Mouse (Mus musculus): ENCODE results near the gene Wdr20.
"Not testable (repeated sequence)": the region's sequence is repeated elsewhere in the genome, so short reads cannot be mapped to it uniquely, and the experiment has no call there.

Gene Wdr20

GRCm38 (mm10) chr12:110737170-110738157 is at the start of gene Wdr20:
Wdr20 (plus strand) TSS chr12:110737944.
- Histone ChIP-seq H3K36me3 (ENCODE audit: insufficient read depth, low read length) (peaks cover 9% of the 10 kb centered on the region), H3K9me3 (ENCODE audit: low read length) (no peaks in the 10 kb centered on the region), H3K4me3 (replicated peaks; ENCODE audit: low read length) (peak within 1 kb of the TSS; percentile 97), H3K27me3 (ENCODE audit: insufficient read depth, low read length) (peaks cover 15% of the 10 kb centered on the region), H3K4me1 (replicated peaks; ENCODE audit: low read depth, low read length) (peaks cover 37% of the 10 kb centered on the region)
- TF ChIP-seq CTCF (conservative IDR thresholded peaks at IDR 0.05; ENCODE audit: low read length), result no peak
- no peak for TF ChIP-seq POU5F1 (IDR thresholded peaks at IDR 0.05; ENCODE audit: borderline replicate concordance, low read length)
- TF ChIP-seq NANOG (IDR thresholded peaks at IDR 0.05; ENCODE audit: borderline replicate concordance, low read length), result no peak

- H3K4me3 ChIP-seq (replicated peaks; ENCODE audit: low read length); H3K9me3 ChIP-seq (ENCODE audit: low read length); H3K27me3 ChIP-seq (ENCODE audit: insufficient read depth, low read length): not testable (repeated sequence)
- Histone ChIP-seq H3K4me1 (replicated peaks; ENCODE audit: low read depth, low read length) (peaks cover 68% of the 10 kb centered on the region), H3K36me3 (ENCODE audit: insufficient read depth, low read length) (peaks cover 73% of the 10 kb centered on the region)
These were observed 48.8 kb upstream of the Wdr20 start for GRCm38 (mm10) chr12:110688921-110689320.

GRCm38 (mm10) chr12:110689919-110690643 is 47.7 kb upstream of the Wdr20 start:
- Histone ChIP-seq H3K4me1 (replicated peaks; ENCODE audit: low read depth, low read length) (peaks cover 61% of the 10 kb centered on the region), H3K4me3 (replicated peaks; ENCODE audit: low read length) (no peak overlapping the region), H3K27me3 (ENCODE audit: insufficient read depth, low read length) (no peaks in the 10 kb centered on the region), H3K36me3 (ENCODE audit: insufficient read depth, low read length) (peaks cover 81% of the 10 kb centered on the region), H3K9me3 (ENCODE audit: low read length) (no peaks in the 10 kb centered on the region)
- no peak for TF ChIP-seq CTCF (conservative IDR thresholded peaks at IDR 0.05; ENCODE audit: low read length)
- no peak for TF ChIP-seq POU5F1 (IDR thresholded peaks at IDR 0.05; ENCODE audit: borderline replicate concordance, low read length)
- no peak for TF ChIP-seq NANOG (IDR thresholded peaks at IDR 0.05; ENCODE audit: borderline replicate concordance, low read length)

DNA sequence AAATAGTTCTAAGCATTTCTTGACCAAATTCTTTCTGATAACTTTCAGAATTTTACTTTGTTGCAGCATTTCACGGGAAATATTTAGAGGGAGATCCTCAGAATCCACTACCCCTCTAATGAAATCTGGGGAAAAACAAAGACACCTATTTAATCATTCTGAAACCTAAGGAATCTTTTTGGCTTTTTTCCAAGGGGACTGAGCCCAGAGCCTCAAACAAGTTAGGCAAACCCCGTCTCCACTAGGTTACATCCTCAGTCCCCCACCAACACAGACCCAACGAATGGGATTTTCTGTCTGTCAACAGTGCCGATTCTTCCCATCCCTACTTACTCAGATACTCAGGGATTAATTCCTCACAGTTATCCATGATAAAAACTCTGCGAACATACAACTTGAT is 44.4 kb upstream of the Wdr20 start:
- H3K9me3 ChIP-seq (ENCODE audit: low read length); H3K27me3 ChIP-seq (ENCODE audit: insufficient read depth, low read length): not testable (repeated sequence)
- peaks cover 44% of the 10 kb centered on the region for H3K4me1 ChIP-seq (replicated peaks; ENCODE audit: low read depth, low read length)
- H3K4me3 ChIP-seq (replicated peaks; ENCODE audit: low read length), result peak overlapping the region; percentile 99
- H3K36me3 ChIP-seq (ENCODE audit: insufficient read depth, low read length), result peaks cover 66% of the 10 kb centered on the region

DNA sequence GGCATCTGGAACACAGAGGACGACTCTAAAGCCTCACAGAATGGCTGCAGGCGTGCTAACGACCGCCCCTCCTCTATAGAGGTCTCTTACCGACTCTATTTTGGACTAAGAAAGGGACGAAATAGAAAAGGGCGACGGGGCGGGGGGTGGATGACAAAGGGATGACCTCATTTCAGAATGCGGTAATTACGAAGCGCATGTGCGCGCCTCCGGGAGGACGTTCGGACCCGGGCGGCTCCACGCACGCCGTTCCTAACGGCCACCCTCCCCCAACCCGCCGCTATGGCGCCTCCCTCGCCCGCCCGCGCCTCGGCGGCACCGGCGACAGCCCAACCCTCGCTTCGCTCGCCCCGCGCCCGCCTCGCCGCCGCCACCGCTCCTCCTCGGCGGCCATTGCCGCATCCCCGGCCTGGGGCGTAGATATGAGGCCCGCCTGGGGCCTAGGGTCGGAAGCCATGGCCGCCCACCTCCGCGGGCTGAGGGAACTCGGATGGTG is 42.0 kb upstream of the Wdr20 start:
- H3K36me3 ChIP-seq (ENCODE audit: insufficient read depth, low read length), result peaks cover 45% of the 10 kb centered on the region
- H3K27me3 ChIP-seq (ENCODE audit: insufficient read depth, low read length), result no peaks in the 10 kb centered on the region
- no peak for TF ChIP-seq CTCF (conservative IDR thresholded peaks at IDR 0.05; ENCODE audit: low read length)
- no peak for TF ChIP-seq NANOG (IDR thresholded peaks at IDR 0.05; ENCODE audit: borderline replicate concordance, low read length)
- no peak for TF ChIP-seq POU5F1 (IDR thresholded peaks at IDR 0.05; ENCODE audit: borderline replicate concordance, low read length)

GRCm38 (mm10) chr12:110696173-110696974 is 41.4 kb upstream of the Wdr20 start:
- H3K4me1 ChIP-seq (replicated peaks; ENCODE audit: low read depth, low read length), result peaks cover 53% of the 10 kb centered on the region
- TF ChIP-seq CTCF (conservative IDR thresholded peaks at IDR 0.05; ENCODE audit: low read length), result no peak
- TF ChIP-seq POU5F1 (IDR thresholded peaks at IDR 0.05; ENCODE audit: borderline replicate concordance, low read length), result no peak
- no peak for TF ChIP-seq NANOG (IDR thresholded peaks at IDR 0.05; ENCODE audit: borderline replicate concordance, low read length)
- no peaks in the 10 kb centered on the region for H3K27me3 ChIP-seq (ENCODE audit: insufficient read depth, low read length)

More for the DNA sequence above, 42.0 kb upstream of the Wdr20 start:
- Histone ChIP-seq H3K4me3 (replicated peaks; ENCODE audit: low read length) (peak overlapping the region; percentile 99), H3K9me3 (ENCODE audit: low read length) (no peaks in the 10 kb centered on the region), H3K4me1 (replicated peaks; ENCODE audit: low read depth, low read length) (peaks cover 48% of the 10 kb centered on the region)

DNA sequence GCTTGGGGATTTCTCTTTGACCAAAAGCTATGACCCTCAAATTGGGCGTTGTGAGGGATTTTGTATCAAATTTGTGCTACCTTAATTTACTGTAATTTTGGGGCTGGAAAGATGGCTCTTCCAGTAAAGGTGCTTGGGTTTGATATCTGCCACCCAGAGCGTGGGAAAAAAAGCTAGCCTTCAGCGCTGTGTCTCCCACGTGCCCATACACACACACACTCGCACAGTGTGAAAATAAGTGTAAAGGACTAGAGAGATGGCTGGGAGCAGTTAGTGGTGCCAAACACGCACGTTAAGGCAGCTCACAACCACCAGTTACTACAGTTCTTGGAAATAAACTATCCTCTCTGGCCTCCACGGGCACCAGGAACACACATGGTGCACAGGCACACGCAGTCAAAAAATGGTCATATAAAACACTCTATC is 40.8 kb upstream of the Wdr20 start:
- Histone ChIP-seq H3K36me3 (ENCODE audit: insufficient read depth, low read length) (peaks cover 36% of the 10 kb centered on the region), H3K9me3 (ENCODE audit: low read length) (no peaks in the 10 kb centered on the region), H3K4me1 (replicated peaks; ENCODE audit: low read depth, low read length) (peaks cover 54% of the 10 kb centered on the region), H3K4me3 (replicated peaks; ENCODE audit: low read length) (peak overlapping the region; percentile 89), H3K27me3 (ENCODE audit: insufficient read depth, low read length) (no peaks in the 10 kb centered on the region)
- TF ChIP-seq NANOG (IDR thresholded peaks at IDR 0.05; ENCODE audit: borderline replicate concordance, low read length) (no peak), POU5F1 (IDR thresholded peaks at IDR 0.05; ENCODE audit: borderline replicate concordance, low read length) (no peak), CTCF (conservative IDR thresholded peaks at IDR 0.05; ENCODE audit: low read length) (no peak)

More at GRCm38 (mm10) chr12:110696173-110696974, 41.4 kb upstream of the Wdr20 start:
- peaks cover 43% of the 10 kb centered on the region for H3K36me3 ChIP-seq (ENCODE audit: insufficient read depth, low read length)
- no peaks in the 10 kb centered on the region for H3K9me3 ChIP-seq (ENCODE audit: low read length)
- peak overlapping the region; percentile 99 for H3K4me3 ChIP-seq (replicated peaks; ENCODE audit: low read length)

GRCm38 (mm10) chr12:110697457-110697856 is 40.3 kb upstream of the Wdr20 start:
- H3K27me3 ChIP-seq (ENCODE audit: insufficient read depth, low read length), result no peaks in the 10 kb centered on the region
- peaks cover 59% of the 10 kb centered on the region for H3K4me1 ChIP-seq (replicated peaks; ENCODE audit: low read depth, low read length)
- H3K4me3 ChIP-seq (replicated peaks; ENCODE audit: low read length), result peak overlapping the region; percentile 89
- H3K9me3 ChIP-seq (ENCODE audit: low read length), result no peaks in the 10 kb centered on the region
- peaks cover 32% of the 10 kb centered on the region for H3K36me3 ChIP-seq (ENCODE audit: insufficient read depth, low read length)
- TF ChIP-seq POU5F1 (IDR thresholded peaks at IDR 0.05; ENCODE audit: borderline replicate concordance, low read length) (no peak), CTCF (conservative IDR thresholded peaks at IDR 0.05; ENCODE audit: low read length) (no peak)
